Mouse (Mus musculus) CH12F3 (cell line): ENCODE measurements around the gene Ypel2.

Experiments used
- in situ Hi-C: fragments of 300-500 bp; cut with MboI; formaldehyde crosslinking; loops from 2 replicates; pipeline ENCODE4 v1.14.3; 2020; ENCODE audit warnings: low sequenced_read_pairs

The Ypel2 gene

GRCm38 (mm10) chr11:86993041-86994037 lies at the start of gene Ypel2:
Gene Ypel2 (minus strand): TSS chr11:86993707.
- in situ Hi-C loops: no loop called here

GRCm38 (mm10) chr11:87043052-87043451 lies 49.5 kb upstream of the Ypel2 start:
- in situ Hi-C loops: no loop called here

GRCm38 (mm10) chr11:87039307-87039963 lies 45.9 kb upstream of the Ypel2 start:
- in situ Hi-C loops: no loop called here

- in situ Hi-C loops: no loop called here
These were observed 42.7 kb upstream of the Ypel2 start for GRCm38 (mm10) chr11:87036180-87036579.

GRCm38 (mm10) chr11:87028212-87028611 lies 34.7 kb upstream of the Ypel2 start:
- in situ Hi-C loops: no loop called here

- in situ Hi-C loops: no loop called here
These were observed 32.8 kb upstream of the Ypel2 start for GRCm38 (mm10) chr11:87026096-87026875.

- in situ Hi-C loops: no loop called here
These were observed 31.8 kb upstream of the Ypel2 start for GRCm38 (mm10) chr11:87025351-87025750.

GRCm38 (mm10) chr11:87023240-87023639 lies 29.7 kb upstream of the Ypel2 start:
- in situ Hi-C loops: loop anchor here (25.0 kb wide), 1 partner anchor 461 kb away; no protein-coding TSS in a partner anchor

- in situ Hi-C loops: loop anchor here (25.0 kb wide), 1 partner anchor 460 kb away; no protein-coding TSS in a partner anchor
These were observed 29.3 kb upstream of the Ypel2 start for GRCm38 (mm10) chr11:87022765-87023164.

GRCm38 (mm10) chr11:87021551-87021950 lies 28.0 kb upstream of the Ypel2 start:
- in situ Hi-C loops: loop anchor here (25.0 kb wide), 1 partner anchor 459 kb away; no protein-coding TSS in a partner anchor

- in situ Hi-C loops: loop anchor here (25.0 kb wide), 1 partner anchor 458 kb away; no protein-coding TSS in a partner anchor
These were observed 26.9 kb upstream of the Ypel2 start for GRCm38 (mm10) chr11:87020449-87020848.

- in situ Hi-C loops: loop anchor here (25.0 kb wide), 1 partner anchor 457 kb away; no protein-coding TSS in a partner anchor
These were observed 25.9 kb upstream of the Ypel2 start for GRCm38 (mm10) chr11:87019431-87019830.

- in situ Hi-C loops: loop anchor here (25.0 kb wide), 1 partner anchor 456 kb away; no protein-coding TSS in a partner anchor
These were observed 24.6 kb upstream of the Ypel2 start for GRCm38 (mm10) chr11:87018081-87018480.

GRCm38 (mm10) chr11:87015691-87016090 lies 22.2 kb upstream of the Ypel2 start:
- in situ Hi-C loops: loop anchor here (25.0 kb wide), 1 partner anchor 453 kb away; no protein-coding TSS in a partner anchor

GRCm38 (mm10) chr11:87010476-87010875 lies 17.0 kb upstream of the Ypel2 start:
- in situ Hi-C loops: loop anchor here (25.0 kb wide), 1 partner anchor 448 kb away; no protein-coding TSS in a partner anchor

- in situ Hi-C loops: loop anchor here (25.0 kb wide), 1 partner anchor 445 kb away; no protein-coding TSS in a partner anchor
These were observed 13.9 kb upstream of the Ypel2 start for GRCm38 (mm10) chr11:87007371-87007770.

GRCm38 (mm10) chr11:87004960-87005755 lies 11.7 kb upstream of the Ypel2 start:
- in situ Hi-C loops: loop anchor here (25.0 kb wide), 1 partner anchor 443 kb away; no protein-coding TSS in a partner anchor

- in situ Hi-C loops: loop anchor here (25.0 kb wide), 1 partner anchor 440 kb away; no protein-coding TSS in a partner anchor
These were observed 8.7 kb upstream of the Ypel2 start for GRCm38 (mm10) chr11:87002078-87002829.

GRCm38 (mm10) chr11:87001217-87001616 lies 7.7 kb upstream of the Ypel2 start:
- in situ Hi-C loops: loop anchor here (25.0 kb wide), 1 partner anchor 439 kb away; no protein-coding TSS in a partner anchor
